Mouse (Mus musculus): ENCODE data around the gene Ghdc.

- TF ChIP-seq CTCF (IDR thresholded peaks at IDR 0.05; ENCODE audit: control insufficient read depth, insufficient read depth, insufficient read length) (no peak), MYOG (IDR thresholded peaks at IDR 0.05; ENCODE audit: control insufficient read depth, extremely low read depth, insufficient read length) (no peak), USF1 (IDR thresholded peaks at IDR 0.05; ENCODE audit: low read depth) (no peak), MAX (IDR thresholded peaks at IDR 0.05) (no peak), CEBPB (IDR thresholded peaks at IDR 0.05; ENCODE audit: low read depth) (no peak)
Observed at GRCm38 (mm10) chr11:100758707-100759610, 11.8 kb downstream of the Ghdc start.
